Mouse (Mus musculus) R1 (cell line): ENCODE data around the gene Taf6.

Experiments used
- DNase-seq: peaks from one replicate; pipeline ENCODE4 v3.0.0-alpha.2; 2018; ENCODE audit warnings: low read depth, low spot score

The Taf6 gene

GRCm38 (mm10) chr5:138186950-138187638, at the start of gene Taf6, which contains the start of gene Cnpy4:
Taf6 (minus strand) TSS chr5:138187451.
Cnpy4 (plus strand) TSS chr5:138187485.
- DNase-seq = peak; percentile 90

DNA sequence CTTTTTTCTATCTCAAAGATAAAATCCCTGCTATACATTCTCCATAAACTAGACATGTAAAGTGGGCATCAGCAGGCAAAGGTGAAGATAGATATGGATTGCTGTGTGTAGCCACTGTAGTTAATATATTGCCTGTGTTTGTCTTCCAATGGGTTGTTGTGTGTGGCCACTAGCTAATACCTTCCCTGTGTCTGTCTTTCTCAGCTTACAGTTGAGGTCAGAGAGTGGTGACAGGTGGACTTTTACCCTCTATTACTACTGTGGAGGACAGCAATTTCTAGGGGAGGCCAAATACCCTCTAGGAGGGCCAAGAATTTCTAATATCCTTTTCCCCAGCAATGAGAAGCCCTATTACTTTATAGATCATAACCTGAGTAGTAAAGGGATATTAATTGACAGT, 47.0 kb upstream of the Taf6 start:
- no peak for DNase-seq

- DNase-seq = no peak
Measured at GRCm38 (mm10) chr5:138233778-138234177, 46.5 kb upstream of the Taf6 start.

GRCm38 (mm10) chr5:138229511-138229910, 42.3 kb upstream of the Taf6 start:
- DNase-seq = no peak

GRCm38 (mm10) chr5:138228026-138228425, 40.8 kb upstream of the Taf6 start:
- peak; percentile 75 for DNase-seq

GRCm38 (mm10) chr5:138227367-138227766, 40.1 kb upstream of the Taf6 start:
- no peak for DNase-seq

- DNase-seq = no peak
Measured at GRCm38 (mm10) chr5:138226491-138226890, 39.2 kb upstream of the Taf6 start.

DNA sequence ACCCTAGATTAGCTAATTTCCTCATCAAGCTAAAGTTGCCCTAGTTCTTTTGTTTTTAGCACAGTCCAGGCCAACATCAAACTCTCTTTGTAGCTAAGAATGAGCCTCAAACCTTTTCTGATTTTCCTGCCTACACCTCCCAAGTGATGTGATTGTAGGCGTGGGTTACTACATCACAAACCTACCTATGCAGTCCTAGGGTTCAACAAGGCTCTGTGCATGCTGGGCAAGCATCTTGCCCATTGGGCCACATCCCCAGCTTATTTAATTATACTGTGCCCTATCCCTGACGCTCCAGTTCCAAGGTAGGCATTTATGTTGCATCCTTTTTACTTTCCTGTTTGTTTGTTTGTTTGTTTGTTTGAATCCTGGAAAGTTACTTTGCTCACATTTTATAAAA, 38.4 kb upstream of the Taf6 start, which contains the start of gene Nxpe5:
TSS of gene Nxpe5 (plus strand) at position 199 of the 400 bp plus-strand sequence.
- no peak for DNase-seq

DNA sequence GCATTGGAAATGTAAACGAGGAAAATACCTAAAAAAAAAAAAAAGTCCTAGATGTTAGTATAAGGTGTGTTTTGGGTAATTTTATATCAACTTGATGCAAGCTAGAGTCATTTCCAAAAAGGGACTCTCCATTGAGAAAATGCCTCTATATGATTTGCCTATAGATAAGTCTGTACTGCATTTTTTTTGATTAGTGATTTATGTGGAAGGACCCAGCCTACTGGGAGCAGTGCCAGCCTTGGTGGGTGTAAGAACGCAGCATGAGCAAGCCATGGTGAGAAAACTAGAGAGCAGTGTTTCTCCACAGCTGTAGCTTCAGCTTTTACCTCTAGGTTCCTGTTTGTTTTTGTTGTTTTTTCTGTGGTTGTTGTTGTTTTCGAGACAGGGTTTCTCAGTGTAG, 36.0 kb upstream of the Taf6 start:
- DNase-seq = no peak

- peak; percentile 76 for DNase-seq
Measured at GRCm38 (mm10) chr5:138222111-138222510, 34.9 kb upstream of the Taf6 start.

DNA sequence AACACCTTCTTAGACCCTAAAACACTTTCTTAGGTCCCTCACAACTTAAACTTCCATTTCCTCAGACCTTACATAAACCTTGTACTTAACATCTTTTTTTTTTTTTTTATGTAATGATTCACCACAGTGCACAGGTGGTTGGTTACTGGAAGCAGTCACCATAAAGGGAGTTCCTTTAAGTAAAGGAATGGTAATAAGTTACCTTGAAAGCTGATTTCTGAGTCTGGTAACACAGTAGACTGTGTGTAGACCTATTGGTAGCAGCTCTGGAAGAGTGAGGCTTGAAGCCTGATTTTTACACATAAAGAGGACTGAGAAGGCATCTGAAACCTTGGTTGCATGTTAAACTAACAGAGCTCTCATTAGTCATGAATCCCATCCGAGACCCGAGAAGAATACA, 32.6 kb upstream of the Taf6 start:
- DNase-seq = no peak

GRCm38 (mm10) chr5:138216632-138217031, 29.4 kb upstream of the Taf6 start:
- DNase-seq = peak; percentile 28

DNA sequence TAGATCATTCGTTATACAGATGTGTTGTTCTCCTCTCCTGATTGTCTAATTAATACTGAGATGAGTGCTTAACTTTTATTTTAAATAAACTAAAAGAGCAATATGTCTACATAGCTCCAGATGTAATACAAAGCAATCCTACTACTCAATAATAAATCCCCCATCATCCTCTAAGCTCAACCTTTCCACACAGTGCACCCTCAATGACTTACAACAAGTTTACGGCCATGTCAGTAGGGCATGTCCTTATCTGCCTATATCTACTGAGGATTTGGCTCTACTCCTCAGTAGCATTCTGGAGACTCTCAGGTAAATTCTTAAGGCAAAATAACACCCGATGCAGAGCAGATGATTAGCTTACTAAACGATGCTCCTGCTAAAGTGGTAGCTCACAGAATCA, 20.6 kb upstream of the Taf6 start:
- DNase-seq = no peak

DNA sequence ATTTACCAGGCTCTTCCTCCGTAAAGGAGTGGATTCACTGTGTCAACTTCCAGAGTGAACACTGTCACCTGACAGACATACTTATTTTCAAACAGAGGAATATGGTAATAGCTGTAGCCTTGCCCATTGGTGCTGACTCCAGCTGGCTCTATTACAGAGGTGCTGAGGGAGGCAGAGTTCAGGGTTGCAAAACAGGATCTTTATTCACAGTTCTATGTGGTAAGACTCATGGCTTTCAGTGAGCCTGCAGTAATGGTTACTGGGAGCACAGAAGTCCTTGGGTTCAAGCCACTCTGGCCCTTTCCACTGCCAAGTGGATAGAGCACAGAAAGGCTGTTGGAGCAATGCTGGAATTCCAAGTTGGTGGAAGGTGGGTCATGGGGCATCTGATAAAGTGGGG, 20.0 kb upstream of the Taf6 start:
- no peak for DNase-seq

GRCm38 (mm10) chr5:138202086-138202485, 14.8 kb upstream of the Taf6 start:
- DNase-seq = no peak

DNA sequence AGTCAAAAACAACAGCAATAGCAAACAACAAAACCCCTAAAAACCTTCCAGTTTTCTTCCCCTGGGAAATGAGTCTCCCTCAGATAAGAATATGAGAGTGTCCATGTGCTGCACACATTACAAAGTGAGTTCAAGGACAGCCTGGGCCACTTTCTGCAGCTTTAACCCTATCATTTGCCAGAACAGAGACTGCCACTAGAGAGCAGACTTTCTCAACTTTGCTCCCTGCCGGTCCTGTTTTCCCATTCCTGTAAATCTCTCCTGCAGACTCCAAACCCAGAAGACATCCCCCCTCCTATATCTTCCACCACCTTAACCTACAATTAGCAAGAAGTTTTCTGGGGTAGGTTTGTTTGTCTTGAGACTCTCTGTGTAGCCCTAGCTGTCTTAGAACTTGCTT, 12.3 kb upstream of the Taf6 start:
- peak; percentile 60 for DNase-seq

DNA sequence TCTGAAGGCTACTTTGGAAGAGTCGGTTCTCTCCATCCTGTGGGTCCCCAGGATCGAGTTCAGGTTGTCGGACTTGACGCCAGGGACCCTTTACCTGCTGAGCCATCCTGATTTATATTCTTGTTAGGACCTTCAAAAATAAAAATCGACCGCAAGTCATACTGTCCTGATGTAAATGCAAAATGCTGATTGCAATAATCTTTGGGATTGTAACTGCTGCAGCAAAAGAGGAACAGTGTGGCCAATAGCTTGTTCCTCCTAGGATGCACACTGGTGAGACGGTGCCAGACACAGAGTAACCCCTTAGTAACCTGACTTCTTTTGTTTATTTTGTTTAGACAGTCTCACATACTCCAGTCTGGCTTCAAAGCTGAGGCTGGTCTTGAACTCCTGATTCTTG, 8.2 kb upstream of the Taf6 start:
- no peak for DNase-seq

- peak; percentile 25 for DNase-seq
Measured at GRCm38 (mm10) chr5:138194755-138195345, 7.6 kb upstream of the Taf6 start.

DNA sequence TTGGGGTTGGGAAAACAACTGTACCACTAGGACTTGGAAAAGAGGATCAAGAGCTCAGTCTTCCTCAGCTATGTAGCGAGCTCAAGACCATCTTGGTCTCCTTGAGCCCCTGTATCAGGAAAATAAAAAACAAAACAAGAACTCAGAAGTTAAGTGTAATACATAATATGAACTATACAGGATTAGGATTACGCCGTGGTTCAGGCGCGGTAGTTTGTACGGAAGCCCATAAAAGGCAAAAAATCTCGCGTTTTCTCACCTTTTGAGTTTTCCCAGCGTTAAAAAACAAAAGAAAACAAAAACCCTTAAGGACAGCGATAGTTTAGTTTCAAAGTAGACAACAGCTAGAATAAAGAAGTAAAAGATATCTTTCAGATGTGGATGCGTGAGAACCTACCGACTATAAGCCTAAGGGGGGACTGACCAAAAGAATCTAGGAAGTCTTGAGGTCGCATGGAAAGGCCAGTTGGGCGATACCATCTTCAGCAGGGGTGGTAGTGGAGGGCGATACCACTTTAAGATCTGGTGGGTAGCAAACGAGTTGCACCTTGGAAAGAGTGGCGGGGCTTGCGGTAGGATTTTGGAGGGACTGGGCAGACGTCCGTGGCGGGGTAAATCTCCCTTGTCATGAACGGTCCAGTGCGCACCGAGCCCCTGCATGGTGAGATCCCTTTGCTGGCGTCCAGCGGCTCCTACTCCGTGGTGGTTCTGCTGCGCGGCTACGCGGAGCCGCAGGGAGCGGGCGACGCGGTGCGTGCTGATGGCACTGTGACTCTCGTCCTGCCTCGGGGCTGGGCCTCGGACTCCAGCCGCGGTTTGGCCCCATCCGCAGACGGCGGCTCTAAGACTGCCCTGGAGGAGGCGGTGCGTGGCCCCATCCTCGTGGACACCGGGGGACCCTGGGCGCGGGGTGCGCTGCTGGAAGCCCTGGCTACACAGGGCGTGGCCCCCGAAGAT, 6.8 kb upstream of the Taf6 start, which contains the start of gene Mblac1:
TSS of gene Mblac1 (plus strand) at position 544 of the 957 bp plus-strand sequence.
- peak; percentile 95 for DNase-seq

DNA sequence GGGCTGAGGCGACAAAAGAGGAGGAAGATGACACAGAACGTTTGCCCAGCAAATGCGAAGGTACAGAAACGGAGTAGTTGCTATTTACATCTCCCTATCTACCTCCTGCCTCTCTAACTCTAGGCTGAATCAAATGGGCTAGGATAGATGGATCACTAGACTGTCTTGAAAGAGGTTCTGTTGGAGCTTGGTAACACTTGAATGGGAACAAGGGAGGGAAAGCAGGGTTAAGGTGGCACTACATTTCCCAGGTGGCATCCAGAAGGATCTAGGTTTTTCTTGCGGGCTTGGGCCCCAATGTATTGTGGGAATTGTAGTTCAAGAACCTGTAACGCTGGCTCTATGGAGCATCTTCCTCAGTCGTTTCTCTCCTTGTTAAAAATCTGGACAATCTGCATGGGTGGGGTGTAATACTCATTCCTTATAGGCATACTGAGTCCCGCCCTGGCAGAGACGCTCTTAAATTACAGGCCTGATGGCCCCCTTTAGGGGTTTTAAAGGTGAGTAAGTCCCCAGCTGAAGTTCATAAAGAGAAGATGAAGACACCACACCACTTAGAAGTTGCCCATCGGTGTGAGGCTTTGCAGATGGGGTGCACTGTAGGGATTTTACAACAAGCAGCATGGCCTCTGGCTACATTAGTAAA, 533 bp upstream of the Taf6 start:
- peak; percentile 92 for DNase-seq

DNA sequence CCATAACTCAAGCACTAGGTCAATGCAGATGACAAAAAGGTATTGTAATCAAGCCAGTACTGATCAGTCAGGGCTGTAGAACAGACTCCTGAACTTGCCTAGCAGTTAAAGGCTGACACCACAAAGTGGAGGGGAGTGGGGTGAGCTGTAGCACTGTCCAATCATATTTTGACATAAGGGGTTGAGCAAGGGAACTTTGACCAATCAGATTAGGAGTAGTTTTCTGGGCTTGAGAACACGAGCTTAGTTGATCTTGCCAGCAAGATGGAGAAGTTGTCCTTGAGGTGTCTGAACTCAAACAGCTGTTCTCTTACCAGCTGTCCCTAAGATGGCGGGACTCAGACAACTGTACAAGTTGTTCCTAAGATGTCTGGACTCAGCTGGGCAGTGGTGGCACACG, 14.0 kb downstream of the Taf6 start:
- peak; percentile 74 for DNase-seq
